Mouse (Mus musculus): ENCODE measurements around the gene Ampd2. TPM values are rescaled to one million over a fixed set of nuclear protein-coding genes. Genes with fewer than 3 reads are reported as not detected.
A peak's percentile ranks its signal among the peaks of the same experiment; 100 is the strongest.

Gene Ampd2
- total RNA-seq (2014; rRNA removed) (11.0 and 13.8 TPM in 2 replicates), polyA plus RNA-seq (2012; rRNA removed) (69.6 and 128 TPM in 2 replicates)

DNA sequence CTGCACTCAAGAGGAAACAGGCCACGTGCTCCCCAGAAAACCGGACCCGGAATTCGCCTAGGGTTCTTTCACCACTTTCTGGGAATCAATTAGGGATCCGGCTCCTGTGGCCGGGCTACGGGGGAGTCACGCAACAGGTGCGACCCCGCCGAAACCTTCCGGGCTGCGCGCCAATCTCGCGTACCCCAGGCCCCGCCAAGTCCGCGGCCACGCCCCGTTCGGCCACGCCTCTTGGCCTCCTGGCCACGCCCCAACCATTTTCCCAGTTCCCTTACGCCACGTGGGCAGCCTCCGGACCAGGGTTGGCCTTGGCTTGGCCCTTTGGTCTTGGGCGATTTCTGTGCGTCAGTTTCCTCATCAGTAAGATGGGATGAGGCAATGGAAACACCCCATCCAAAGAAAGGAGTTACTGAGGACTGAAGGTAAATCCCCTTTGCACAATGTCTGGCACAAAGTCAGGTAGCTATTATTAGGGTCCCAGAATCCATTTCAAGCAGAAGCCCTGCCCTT, at the start of gene Ampd2:
Gene Ampd2 (minus strand): TSS at position 182 of the 510 bp plus-strand sequence.
- no peaks in the 10 kb centered on the region for H3K27me3 ChIP-seq (ENCODE audit: control insufficient read depth, insufficient read depth, low read length)
- under 1% methylated on average over 29 of the region's 29 CpGs for WGBS
- H3K27ac ChIP-seq (replicated peaks; ENCODE audit: insufficient read depth, low read depth, low read length) = peak within 1 kb of the TSS; percentile 92
- H3K36me3 ChIP-seq (ENCODE audit: control insufficient read depth, insufficient read depth, low read length) = no peaks in the 10 kb centered on the region
- H3K4me1 ChIP-seq (ENCODE audit: control insufficient read depth, insufficient read depth, low read length) = peaks cover 30% of the 10 kb centered on the region
- peak; percentile 82 for DNase-seq (ENCODE audit: extremely low read depth, low read depth, low spot score)
- peaks cover 19% of the 10 kb centered on the region for H3K79me2 ChIP-seq (ENCODE audit: control insufficient read depth, insufficient read depth, low read length)
- peak within 1 kb of the TSS; percentile 85 for H3K4me3 ChIP-seq (ENCODE audit: insufficient read depth, low read depth, low read length)
- TF ChIP-seq CTCF (IDR thresholded peaks at IDR 0.05; ENCODE audit: low read depth, low read length) = no peak
- TF ChIP-seq POLR2A (IDR thresholded peaks at IDR 0.05; ENCODE audit: extremely low read depth, insufficient read depth, low read length) = no peak
- H3K9ac ChIP-seq (ENCODE audit: low read depth, low read length) = peak within 1 kb of the TSS; percentile 90

DNA sequence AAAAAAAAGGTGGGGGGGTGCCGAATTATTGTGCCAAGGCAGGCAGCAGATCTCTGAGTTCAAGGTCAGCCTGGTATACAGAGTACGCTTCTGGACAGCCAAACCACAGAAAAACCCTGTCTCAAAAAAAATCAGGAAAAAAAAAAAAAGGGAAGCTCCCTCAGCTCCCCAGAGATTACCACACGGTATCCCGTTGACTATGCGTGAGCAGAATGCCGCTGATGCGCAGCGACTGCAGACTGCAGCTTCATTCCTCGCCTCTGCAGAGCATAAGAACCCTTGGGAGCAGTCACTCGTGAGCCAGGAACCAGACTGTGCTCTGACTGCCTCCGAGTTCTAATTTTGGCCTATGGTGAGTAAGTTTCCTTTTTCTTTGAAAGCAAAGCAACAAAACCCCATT, 48.2 kb upstream of the Ampd2 start:
- Histone ChIP-seq H3K27me3 (ENCODE audit: control insufficient read depth, insufficient read depth, low read length) (no peaks in the 10 kb centered on the region), H3K36me3 (ENCODE audit: control insufficient read depth, insufficient read depth, low read length) (peaks cover 2% of the 10 kb centered on the region), H3K4me3 (ENCODE audit: insufficient read depth, low read depth, low read length) (no peak overlapping the region), H3K27ac (replicated peaks; ENCODE audit: insufficient read depth, low read depth, low read length) (no peak overlapping the region), H3K79me2 (ENCODE audit: control insufficient read depth, insufficient read depth, low read length) (peaks cover 35% of the 10 kb centered on the region), H3K4me1 (ENCODE audit: control insufficient read depth, insufficient read depth, low read length) (peaks cover 22% of the 10 kb centered on the region), H3K9ac (ENCODE audit: low read depth, low read length) (no peak overlapping the region)
- WGBS = 60% methylated on average over 11 of the region's 11 CpGs
- DNase-seq (ENCODE audit: extremely low read depth, low read depth, low spot score) = peak; percentile 50
- no peak for TF ChIP-seq POLR2A (IDR thresholded peaks at IDR 0.05; ENCODE audit: extremely low read depth, insufficient read depth, low read length)
- TF ChIP-seq CTCF (IDR thresholded peaks at IDR 0.05; ENCODE audit: low read depth, low read length) = no peak

DNA sequence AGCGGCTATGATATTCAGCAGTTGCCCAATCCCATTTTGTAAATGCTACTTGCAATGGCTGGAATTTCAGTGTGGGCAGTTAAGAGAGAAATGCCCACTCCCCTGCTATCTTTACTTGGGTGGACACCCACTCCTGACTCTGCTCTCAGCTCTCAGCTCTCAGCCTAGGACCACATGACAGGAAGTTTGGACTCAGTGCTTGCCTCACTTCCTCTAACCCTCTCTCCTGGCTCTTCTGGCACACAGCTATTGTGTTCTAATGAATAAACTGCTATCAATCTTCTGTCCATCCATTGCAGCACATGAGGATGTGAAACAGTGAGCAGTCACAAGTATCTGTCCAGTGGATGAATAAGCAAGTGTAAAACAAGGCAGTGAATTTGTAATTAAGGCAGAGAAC, 46.0 kb upstream of the Ampd2 start:
- peaks cover 22% of the 10 kb centered on the region for H3K4me1 ChIP-seq (ENCODE audit: control insufficient read depth, insufficient read depth, low read length)
- WGBS = 33% methylated on average over 1 of the region's 1 CpGs

DNA sequence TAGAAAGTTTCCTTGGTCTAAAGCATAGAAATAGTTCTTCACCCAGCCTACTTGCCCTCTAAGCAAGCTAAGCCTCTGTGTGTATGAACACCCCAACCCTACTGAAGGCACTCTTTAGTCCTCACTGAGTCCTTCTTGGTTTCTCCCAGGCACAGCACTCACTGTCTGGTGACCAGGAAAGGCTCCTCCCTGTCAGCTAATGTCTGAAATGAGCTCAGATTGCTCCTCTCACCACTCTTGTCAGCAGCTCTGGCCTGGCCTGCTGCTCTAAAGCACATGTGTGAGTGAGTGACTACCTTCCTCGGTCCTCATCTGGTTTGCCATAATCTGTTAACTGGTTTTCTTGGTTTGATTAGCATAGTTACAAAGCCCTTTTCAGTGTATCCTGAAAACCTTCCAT, 45.4 kb upstream of the Ampd2 start:
- Histone ChIP-seq H3K4me1 (ENCODE audit: control insufficient read depth, insufficient read depth, low read length) (peaks cover 22% of the 10 kb centered on the region), H3K36me3 (ENCODE audit: control insufficient read depth, insufficient read depth, low read length) (no peaks in the 10 kb centered on the region), H3K9ac (ENCODE audit: low read depth, low read length) (no peak overlapping the region), H3K27ac (replicated peaks; ENCODE audit: insufficient read depth, low read depth, low read length) (peak overlapping the region; percentile 19), H3K4me3 (ENCODE audit: insufficient read depth, low read depth, low read length) (no peak overlapping the region), H3K79me2 (ENCODE audit: control insufficient read depth, insufficient read depth, low read length) (peaks cover 35% of the 10 kb centered on the region), H3K27me3 (ENCODE audit: control insufficient read depth, insufficient read depth, low read length) (no peaks in the 10 kb centered on the region)
- TF ChIP-seq POLR2A (IDR thresholded peaks at IDR 0.05; ENCODE audit: extremely low read depth, insufficient read depth, low read length) (no peak), CTCF (IDR thresholded peaks at IDR 0.05; ENCODE audit: low read depth, low read length) (no peak)
- peak; percentile 35 for DNase-seq (ENCODE audit: extremely low read depth, low read depth, low spot score)
- 34% methylated on average over 1 of the region's 1 CpGs for WGBS

More for the DNA sequence above, 46.0 kb upstream of the Ampd2 start:
- Histone ChIP-seq H3K9ac (ENCODE audit: low read depth, low read length) (no peak overlapping the region), H3K4me3 (ENCODE audit: insufficient read depth, low read depth, low read length) (no peak overlapping the region), H3K36me3 (ENCODE audit: control insufficient read depth, insufficient read depth, low read length) (peaks cover 2% of the 10 kb centered on the region; the same call in 1 of the 2 replicates), H3K79me2 (ENCODE audit: control insufficient read depth, insufficient read depth, low read length) (peaks cover 40% of the 10 kb centered on the region), H3K27me3 (ENCODE audit: control insufficient read depth, insufficient read depth, low read length) (no peaks in the 10 kb centered on the region), H3K27ac (replicated peaks; ENCODE audit: insufficient read depth, low read depth, low read length) (no peak overlapping the region; the same call in 1 of the 2 replicates)
- TF ChIP-seq CTCF (IDR thresholded peaks at IDR 0.05; ENCODE audit: low read depth, low read length) = no peak
- TF ChIP-seq POLR2A (IDR thresholded peaks at IDR 0.05; ENCODE audit: extremely low read depth, insufficient read depth, low read length) = no peak
- no peak for DNase-seq (ENCODE audit: extremely low read depth, low read depth, low spot score)

- Histone ChIP-seq H3K9ac (ENCODE audit: low read depth, low read length) (no peak overlapping the region), H3K4me3 (ENCODE audit: insufficient read depth, low read depth, low read length) (no peak overlapping the region), H3K27me3 (ENCODE audit: control insufficient read depth, insufficient read depth, low read length) (no peaks in the 10 kb centered on the region), H3K4me1 (ENCODE audit: control insufficient read depth, insufficient read depth, low read length) (peaks cover 22% of the 10 kb centered on the region), H3K36me3 (ENCODE audit: control insufficient read depth, insufficient read depth, low read length) (no peaks in the 10 kb centered on the region), H3K79me2 (ENCODE audit: control insufficient read depth, insufficient read depth, low read length) (peaks cover 36% of the 10 kb centered on the region), H3K27ac (replicated peaks; ENCODE audit: insufficient read depth, low read depth, low read length) (0 out of 2 replicates have a peak overlapping the region, but pooled peaks have one; percentile 19)
- TF ChIP-seq CTCF (IDR thresholded peaks at IDR 0.05; ENCODE audit: low read depth, low read length) = no peak
- TF ChIP-seq POLR2A (IDR thresholded peaks at IDR 0.05; ENCODE audit: extremely low read depth, insufficient read depth, low read length) = no peak
- 33% methylated on average over 5 of the region's 5 CpGs for WGBS
- peak; percentile 89 for DNase-seq (ENCODE audit: extremely low read depth, low read depth, low spot score)
Observed at GRCm38 (mm10) chr3:108131216-108131615, 44.8 kb upstream of the Ampd2 start.

GRCm38 (mm10) chr3:108129804-108130203, 43.4 kb upstream of the Ampd2 start:
- no peak for TF ChIP-seq POLR2A (IDR thresholded peaks at IDR 0.05; ENCODE audit: extremely low read depth, insufficient read depth, low read length)
- TF ChIP-seq CTCF (IDR thresholded peaks at IDR 0.05; ENCODE audit: low read depth, low read length) = no peak
- no peaks in the 10 kb centered on the region for H3K27me3 ChIP-seq (ENCODE audit: control insufficient read depth, insufficient read depth, low read length)
- H3K9ac ChIP-seq (ENCODE audit: low read depth, low read length) = no peak overlapping the region
- H3K4me1 ChIP-seq (ENCODE audit: control insufficient read depth, insufficient read depth, low read length) = peaks cover 28% of the 10 kb centered on the region
- H3K36me3 ChIP-seq (ENCODE audit: control insufficient read depth, insufficient read depth, low read length) = no peaks in the 10 kb centered on the region
- no peak for DNase-seq (ENCODE audit: extremely low read depth, low read depth, low spot score)
- H3K79me2 ChIP-seq (ENCODE audit: control insufficient read depth, insufficient read depth, low read length) = peaks cover 31% of the 10 kb centered on the region
- no peak overlapping the region for H3K27ac ChIP-seq (replicated peaks; ENCODE audit: insufficient read depth, low read depth, low read length)
- no peak overlapping the region for H3K4me3 ChIP-seq (ENCODE audit: insufficient read depth, low read depth, low read length)
- 85% methylated on average over 4 of the region's 4 CpGs for WGBS

Measured in liver, adult 2 months (tissue).